Mouse (Mus musculus) cortical plate, adult 2 months (tissue): ENCODE data around the gene Edaradd.

ENCODE experiments used
- CTCF ChIP-seq: fragments of 200-500 bp; IDR thresholded peaks from 2 replicates; pipeline ENCODE4 v1.5.1; 2011; ENCODE audit warnings: mild to moderate bottlenecking, control low read depth, low read length; ENCODE audit not compliant: insufficient read depth; ENCODE audit errors: extremely low read depth
- POLR2A ChIP-seq: fragments of 200-500 bp; IDR thresholded peaks from 2 replicates; pipeline ENCODE4 v1.6.1; 2011; ENCODE audit warnings: mild to moderate bottlenecking, low read length, control low read depth; ENCODE audit not compliant: insufficient read depth; ENCODE audit errors: extremely low read depth

- TF ChIP-seq CTCF: no peak
- no peak for TF ChIP-seq POLR2A
Measured at GRCm38 (mm10) chr13:12468488-12468887, 51.8 kb downstream of the Edaradd start.
